Mouse (Mus musculus): ENCODE results near the gene Zfp524.

Zfp524 gene

DNA sequence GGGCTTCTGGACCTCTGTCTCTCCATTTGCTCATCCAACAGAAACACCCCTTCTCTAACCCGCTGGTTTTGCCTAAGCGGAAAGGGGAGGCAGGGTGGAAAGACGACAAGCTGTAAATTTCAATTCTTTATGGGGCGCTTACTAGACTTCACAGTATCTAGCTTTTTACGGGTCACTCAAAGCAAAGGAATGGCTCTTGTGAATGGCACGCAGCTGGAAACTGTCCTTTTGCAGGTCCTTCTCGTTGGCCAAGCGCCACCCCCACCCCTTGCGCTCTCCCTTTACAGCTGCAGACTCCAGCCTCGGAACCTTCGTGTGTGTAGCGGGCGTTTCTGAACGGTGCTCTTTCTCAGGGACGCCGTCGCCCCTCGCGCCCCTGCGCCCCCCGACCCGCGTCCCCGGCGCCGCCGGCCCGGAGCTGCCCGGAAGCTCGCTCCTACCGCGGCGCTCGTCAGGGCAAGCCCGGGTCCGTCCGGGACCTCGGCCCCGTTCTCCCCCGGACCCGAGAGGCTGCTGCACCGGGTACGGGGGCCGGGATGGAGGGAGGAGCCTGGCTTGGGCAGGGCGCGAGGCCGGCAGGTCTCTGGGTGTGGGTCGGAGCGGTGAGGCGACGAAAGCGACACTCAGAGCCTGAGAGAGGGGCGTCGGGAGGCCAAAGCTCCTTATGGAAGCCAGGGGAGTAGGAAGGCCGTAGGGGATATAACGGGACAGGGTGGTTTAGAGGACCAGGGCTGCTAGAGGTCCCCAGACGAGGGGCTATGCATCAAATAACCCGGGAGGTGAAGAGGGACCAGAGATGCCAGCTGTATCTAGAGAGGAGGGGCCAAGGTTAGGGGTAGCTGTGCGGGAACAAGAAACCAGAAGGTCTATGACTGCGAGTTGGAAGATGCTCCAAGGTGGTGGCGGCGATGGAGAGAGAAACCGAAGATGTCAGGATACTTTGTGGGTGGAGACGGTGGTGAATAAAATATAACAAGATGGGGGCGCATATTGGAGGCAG is 37.3 kb downstream of the Zfp524 start, which contains the start of gene Zfp580:
TSS of gene Zfp580 (plus strand) at position 346 of the 1,000 bp plus-strand sequence.
- peak; percentile 60 to 84 for DNase-seq

DNA sequence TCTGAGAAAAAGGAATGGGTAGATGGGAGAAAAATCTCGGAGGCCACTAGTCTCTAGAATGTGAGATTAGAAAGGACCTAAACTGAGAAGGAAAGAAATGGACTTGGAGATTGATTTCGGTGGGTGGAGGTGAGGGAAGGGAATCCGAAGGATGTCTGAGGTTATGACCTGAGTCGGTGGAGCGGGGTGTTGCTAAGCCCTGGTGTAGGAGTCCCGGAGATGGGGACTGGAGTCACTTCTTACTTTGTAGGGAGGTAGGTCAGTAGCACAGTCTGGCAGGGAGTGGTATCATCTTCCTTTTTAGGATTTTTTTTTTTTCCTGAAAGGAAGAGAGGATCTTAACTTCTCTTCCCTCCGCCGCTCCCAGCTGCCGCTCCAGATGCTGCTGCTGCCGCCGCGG is 38.2 kb downstream of the Zfp524 start:
- DNase-seq = no peak

DNA sequence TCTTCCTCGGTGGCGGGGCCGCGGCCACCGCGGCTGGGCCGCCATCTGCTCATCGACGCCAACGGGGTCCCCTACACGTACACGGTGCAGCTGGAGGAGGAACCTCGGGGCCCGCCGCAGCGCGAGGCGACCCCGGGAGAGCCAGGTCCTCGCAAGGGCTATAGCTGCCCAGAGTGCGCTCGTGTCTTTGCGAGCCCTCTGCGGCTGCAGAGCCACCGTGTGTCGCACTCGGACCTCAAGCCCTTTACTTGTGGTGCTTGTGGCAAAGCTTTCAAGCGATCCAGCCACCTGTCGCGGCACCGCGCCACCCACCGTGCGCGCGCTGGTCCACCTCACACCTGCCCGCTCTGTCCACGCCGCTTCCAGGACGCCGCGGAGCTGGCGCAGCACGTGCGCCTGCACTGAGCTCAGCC is 38.7 kb downstream of the Zfp524 start:
- DNase-seq = peak in 1 of 2 experiments; percentile 33

DNA sequence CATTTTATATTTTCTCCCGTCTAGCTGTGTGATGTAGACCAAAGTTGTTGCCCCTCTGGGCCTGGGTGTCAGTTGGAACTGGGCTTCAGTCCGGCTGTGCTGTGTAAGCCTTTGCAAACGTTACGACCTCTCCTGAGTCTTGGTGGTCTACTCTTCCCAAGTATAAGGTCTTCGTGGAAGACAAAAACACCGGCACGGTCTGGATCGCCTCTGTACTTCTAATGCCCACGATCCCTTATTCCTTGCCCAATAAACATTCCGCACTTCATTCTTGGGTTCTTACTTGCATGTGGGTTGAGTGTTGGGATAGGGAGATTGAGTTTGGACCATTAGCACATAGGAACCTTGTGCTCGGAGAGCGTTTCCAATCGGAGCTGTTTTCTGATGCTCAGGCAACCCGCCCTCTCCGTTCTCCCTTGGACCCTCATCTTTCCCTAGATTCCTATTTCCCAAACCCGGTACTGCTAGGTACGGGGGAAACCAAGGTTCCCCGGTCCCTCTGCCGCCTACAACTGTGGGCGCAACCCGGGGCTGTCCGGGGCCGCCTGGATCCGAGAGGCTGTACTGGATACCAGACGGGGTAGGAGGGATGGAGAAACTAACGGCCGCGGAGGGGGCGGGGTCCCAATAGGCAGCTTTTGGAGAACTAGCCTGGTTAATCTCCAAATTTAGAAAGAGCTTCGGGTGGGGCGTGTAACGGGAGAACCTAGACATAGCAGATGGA is 39.4 kb downstream of the Zfp524 start:
- no peak for DNase-seq

DNA sequence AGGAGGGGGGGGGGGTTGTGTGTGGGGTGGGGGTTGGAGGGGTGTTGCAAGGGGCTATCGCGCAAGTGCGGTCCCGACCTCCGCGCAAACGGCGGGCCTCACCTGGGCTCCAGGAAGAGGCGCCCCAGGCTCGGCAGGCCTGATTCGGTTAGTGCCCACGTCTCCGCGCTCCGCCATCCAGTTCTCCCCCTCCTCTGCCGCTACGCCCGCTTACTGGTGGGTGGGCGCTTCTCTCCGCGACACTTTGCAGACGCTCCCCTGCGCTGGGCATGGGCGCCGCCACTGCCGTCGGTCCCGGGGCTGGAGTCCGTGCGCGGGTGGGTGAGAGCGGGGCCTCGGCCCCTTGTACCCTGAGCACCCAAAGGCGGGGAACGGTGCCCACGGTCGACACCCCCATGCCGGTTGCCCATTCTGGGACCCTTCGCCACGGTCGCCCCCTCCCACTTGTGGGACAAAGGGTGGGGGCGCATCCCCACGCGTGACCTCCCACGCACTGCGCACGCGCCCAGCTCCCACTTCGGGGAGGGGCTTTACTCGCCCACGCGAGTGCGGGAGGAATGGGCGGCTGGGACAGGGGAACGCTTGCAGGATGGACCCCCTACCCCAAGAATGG is 42.5 kb downstream of the Zfp524 start:
- no peak for DNase-seq

DNA sequence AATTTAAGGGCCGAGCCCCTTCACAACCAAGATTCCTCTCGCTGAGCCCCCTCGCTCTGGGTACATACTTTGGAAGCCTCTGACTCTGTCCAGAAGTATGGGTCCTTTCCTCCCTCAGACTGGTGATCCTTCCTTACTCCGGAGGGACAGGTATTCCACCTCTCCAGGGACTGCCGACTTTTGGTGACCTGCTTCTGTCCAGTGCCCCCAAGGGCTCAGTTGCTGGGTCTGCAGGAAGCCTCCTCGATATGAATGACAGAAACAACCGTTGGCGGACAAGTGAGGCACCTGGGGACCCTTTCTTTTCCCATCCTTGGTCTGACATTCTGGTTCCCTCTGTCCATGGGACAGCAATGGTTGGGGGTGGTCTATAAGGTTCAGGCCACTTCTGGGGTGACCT is 43.2 kb downstream of the Zfp524 start:
- DNase-seq = no peak

DNA sequence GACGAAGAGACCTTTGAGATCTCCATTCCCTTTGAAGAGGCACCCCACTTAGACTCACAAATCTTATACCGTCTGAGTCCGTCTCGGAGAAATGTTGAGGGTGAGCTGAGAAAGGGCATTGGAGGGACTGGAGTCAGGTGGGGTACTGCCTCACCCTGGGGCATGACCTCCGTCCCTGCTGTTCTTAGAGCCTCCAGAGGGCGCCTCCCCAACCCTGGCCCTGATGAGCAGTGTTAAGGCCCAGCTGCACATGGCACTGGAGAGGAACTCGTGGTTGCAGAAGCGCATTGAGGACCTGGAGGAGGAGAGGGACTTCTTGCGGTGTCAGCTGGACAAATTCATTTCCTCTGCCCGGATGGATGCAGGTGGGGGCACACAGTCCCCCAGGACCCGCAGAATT is 43.6 kb downstream of the Zfp524 start:
- peak in 1 of 2 experiments; percentile 31 for DNase-seq

DNA sequence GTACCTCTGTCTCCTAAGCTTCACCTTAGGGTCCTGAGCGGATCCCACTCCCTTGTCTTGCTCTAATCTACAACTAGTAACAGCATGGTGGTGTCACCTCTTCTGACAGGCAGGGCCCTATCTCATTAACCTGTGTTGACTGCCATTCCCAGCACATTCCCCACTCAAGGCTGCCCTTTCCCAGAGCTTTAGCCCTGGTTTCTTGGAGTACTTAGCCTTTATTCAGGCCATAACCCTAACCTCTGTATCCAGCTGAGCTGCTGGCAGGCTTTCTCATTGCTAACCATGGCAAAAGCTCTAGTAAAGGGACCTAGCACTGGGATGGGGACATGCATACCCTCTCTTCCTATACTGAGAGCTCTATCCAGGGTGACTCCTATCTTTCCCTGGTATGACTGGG is 44.4 kb downstream of the Zfp524 start:
- DNase-seq = no peak

DNA sequence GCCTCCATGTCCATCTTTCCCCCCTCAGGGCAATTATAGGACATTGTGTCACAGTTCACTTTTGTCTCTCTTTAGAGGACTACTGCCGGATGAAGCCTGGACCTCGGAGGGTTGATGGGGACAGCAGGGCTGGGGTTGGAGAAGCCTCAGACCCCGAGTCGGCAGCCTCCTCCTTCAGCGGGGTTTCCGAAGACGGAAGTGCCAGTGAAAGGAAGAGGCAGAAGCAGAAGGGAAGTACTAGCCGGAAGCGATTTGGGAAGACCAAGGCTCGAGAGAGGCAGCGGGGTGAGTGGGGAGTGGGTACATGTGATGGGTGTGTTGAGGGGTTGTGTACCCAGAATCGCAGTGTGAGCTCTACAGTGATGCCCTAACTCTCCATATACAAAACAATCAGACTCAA is 45.2 kb downstream of the Zfp524 start:
- no peak for DNase-seq

DNA sequence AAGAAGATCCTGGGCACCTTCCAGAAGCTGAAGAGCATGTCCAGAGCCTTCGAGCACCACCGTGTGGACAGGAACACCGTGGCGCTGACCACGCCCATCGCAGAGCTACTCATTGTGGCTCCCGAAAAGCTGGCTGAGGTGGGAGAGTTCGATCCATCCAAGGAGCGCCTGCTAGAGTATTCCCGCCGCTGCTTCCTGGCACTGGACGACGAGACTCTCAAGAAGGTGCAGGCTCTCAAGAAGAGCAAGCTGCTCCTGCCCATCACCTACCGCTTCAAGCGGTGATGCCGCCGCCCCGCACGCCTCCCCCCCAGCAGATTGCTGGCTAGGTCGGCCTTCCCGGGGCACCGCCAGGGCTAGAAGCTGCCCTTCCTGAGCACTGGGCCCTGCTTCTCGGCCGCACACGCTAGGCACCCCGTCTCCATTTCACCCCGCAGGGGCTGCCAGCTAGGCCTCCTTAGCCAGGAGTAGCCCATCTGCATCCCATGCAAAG is 46.1 kb downstream of the Zfp524 start:
- peak; percentile 87 to 91 for DNase-seq

DNA sequence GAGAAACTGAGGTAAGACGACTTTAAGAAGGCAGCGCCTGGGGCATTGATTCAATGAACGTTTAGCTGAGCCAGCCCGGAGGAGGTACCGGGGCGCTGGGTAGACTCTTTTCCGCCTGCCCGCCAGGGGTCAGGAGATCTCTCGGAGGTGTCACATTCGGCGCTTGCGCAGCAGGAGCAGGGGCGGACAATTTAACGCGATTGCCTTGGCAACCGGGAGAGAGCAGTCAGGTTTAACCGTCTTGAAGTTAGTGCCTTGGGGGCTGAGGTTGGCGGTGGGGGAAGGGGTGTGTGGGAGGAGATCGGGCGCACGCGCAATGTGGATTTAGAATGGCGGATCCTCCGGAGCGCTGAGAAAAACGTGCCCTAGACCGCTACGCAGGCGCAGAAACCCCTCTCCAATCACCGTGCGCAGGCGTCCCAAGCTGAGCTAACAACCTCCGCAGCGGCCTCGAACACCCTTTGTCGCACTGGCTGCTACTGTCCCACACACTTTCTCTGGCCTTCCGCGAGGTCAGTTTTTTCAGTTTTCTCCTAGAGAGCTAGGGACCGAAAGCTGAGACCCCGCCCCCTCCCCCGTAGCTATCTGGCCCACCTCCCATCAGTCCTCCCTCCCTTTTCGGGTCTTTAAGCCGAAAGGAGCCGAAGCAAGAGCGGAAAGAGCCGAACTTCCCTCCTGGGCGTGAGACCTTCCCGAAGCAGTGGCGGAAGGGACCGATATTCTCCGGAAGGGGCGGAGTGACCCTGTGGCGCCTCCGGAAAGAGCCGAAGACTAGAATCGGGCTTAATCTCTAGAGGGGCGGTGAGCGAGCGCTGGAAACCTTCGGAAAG is 46.9 kb downstream of the Zfp524 start:
- DNase-seq = peak; percentile 99

DNA sequence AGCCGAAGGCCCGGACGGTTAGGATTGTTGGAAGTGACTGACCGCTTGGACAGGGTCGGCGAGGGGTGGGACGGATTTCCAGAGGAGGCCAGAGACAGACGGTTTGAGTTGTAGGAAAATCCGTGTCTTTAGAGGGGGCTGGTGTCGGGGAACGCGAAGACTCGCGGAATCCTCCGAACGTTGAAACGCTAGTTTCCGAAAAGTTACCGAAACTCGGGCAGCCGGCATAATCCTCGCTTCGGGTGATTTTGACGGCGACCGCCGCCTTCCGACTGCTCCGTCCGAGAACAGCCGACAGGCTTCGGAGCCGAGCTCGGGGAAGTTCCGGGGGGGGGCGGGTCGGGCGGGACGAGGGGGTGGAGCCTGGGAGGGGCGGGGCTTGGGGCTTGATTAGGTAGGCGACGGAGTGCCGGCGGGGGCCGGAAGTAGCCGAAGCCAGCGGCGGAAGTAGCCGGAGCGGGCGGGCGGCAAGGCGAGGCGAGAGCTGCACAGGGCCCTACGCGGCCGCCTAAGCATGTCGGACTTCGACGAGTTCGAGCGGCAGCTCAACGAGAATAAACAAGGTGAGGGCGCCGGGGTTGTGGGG is 47.7 kb downstream of the Zfp524 start, which contains the start of gene U2af2:
TSS of gene U2af2 (plus strand) at position 370 of the 586 bp plus-strand sequence.
- peak; percentile 95 to 98 for DNase-seq

DNA sequence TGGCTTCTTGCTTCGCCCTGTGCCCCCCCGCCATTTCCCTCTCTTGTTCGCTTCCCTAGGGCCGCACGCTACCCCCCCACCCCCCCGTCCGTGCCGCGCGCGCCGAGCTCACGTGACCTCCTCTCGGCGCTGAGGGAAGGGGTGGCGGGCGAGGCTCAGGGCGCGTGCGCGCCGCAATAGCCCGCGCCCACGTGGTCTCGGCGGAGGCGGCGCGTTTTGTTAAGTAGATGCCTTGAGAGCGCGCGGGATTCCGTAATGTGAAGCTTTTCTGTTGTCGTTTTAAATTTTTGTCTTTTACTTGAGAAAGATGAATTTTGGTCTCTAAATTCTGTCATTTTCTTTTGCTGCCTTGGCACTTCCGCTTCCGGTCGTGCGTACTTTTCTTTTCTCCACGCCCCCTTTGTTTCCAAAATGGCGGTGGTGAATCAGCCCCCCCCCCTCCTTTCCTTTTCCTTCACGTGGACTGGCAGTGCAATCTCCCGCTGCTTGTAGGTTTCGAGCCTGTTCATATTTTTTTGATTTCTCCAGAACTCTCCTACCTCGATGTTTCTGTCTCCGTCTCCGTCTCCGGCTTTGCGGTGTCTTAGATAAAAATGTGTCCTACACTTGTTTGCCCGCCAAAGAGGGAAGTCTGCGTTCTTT is 48.3 kb downstream of the Zfp524 start:
- peak; percentile 77 to 81 for DNase-seq

DNA sequence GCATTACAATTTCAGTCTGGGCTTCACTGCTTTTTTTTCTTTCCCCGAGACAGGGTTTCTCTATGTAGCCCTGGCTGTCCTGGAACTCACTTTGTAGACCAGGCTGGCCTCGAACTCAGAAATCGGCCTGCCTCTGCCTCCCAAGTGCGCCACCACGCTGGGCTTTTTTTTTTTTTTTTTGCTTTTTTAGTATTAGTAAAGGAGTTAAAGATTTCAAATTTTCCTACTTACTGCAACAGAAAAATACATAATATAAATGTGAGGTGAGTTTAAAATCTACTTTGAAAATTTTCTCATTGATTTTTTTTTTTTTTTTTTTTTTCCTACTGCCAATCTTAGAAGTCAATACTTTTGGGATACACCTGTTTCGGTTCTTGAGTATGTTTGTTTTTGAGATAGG is 50.7 kb downstream of the Zfp524 start:
- no peak for DNase-seq
